Mouse (Mus musculus): ENCODE data around the gene Ddx3x. TPM values are rescaled to one million over a fixed set of nuclear protein-coding genes. Genes with fewer than 3 reads are reported as not detected.
A peak's percentile ranks its signal among the peaks of the same experiment; 100 is the strongest.
"Not testable (repeated sequence)": the region's sequence is repeated elsewhere in the genome, so short reads cannot be mapped to it uniquely, and the experiment has no call there.

The Ddx3x gene
- 107 and 121 TPM in 2 replicates for polyA plus RNA-seq (2015; fragmentation: Nextera tagmentation; extraction: Ambion mirVana)

GRCm38 (mm10) chrX:13280409-13281328, at the start of gene Ddx3x:
Gene Ddx3x (plus strand): TSS chrX:13280970.
- Histone ChIP-seq H3K4me2 (peak within 1 kb of the TSS; percentile 63), H3K27me3 (no peaks in the 10 kb centered on the region), H3K27ac (peak within 1 kb of the TSS; percentile 98), H3K4me3 (peak within 1 kb of the TSS; percentile 75), H3K36me3 (no peaks in the 10 kb centered on the region; the same call in 1 of the 2 replicates), H3K9ac (peak within 1 kb of the TSS; percentile 93), H3K9me3 (no peaks in the 10 kb centered on the region), H3K4me1 (0 out of 2 replicates have a peak, but pooled peaks cover 2% of the 10 kb centered on the region)
- WGBS = under 1% methylated on average over 57 of the region's 57 CpGs
- ATAC-seq (ENCODE audit: insufficient number of reproducible peaks, low FRiP score, low TSS enrichment, low read depth) = peak; percentile 95

GRCm38 (mm10) chrX:13231243-13231642, 49.5 kb upstream of the Ddx3x start:
- peaks cover 3% of the 10 kb centered on the region; the same call in 1 of the 2 replicates for H3K4me1 ChIP-seq
- ATAC-seq (ENCODE audit: insufficient number of reproducible peaks, low FRiP score, low TSS enrichment, low read depth) = no peak
- no peak overlapping the region for H3K9ac ChIP-seq
- peaks cover 6% of the 10 kb centered on the region; the same call in 1 of the 2 replicates for H3K27me3 ChIP-seq
- H3K4me2 ChIP-seq = peak overlapping the region; percentile 34
- peak overlapping the region; percentile 85 for H3K27ac ChIP-seq
- H3K36me3 ChIP-seq = no peaks in the 10 kb centered on the region
- WGBS = 46% methylated on average over 9 of the region's 9 CpGs
- no peaks in the 10 kb centered on the region for H3K9me3 ChIP-seq
- peak overlapping the region; percentile 39; the same call in 1 of the 2 replicates for H3K4me3 ChIP-seq

- not testable (repeated sequence) for H3K4me2 ChIP-seq; H3K27ac ChIP-seq; H3K27me3 ChIP-seq; H3K9ac ChIP-seq; H3K36me3 ChIP-seq; ATAC-seq (ENCODE audit: insufficient number of reproducible peaks, low FRiP score, low TSS enrichment, low read depth); H3K4me1 ChIP-seq; H3K4me3 ChIP-seq; H3K9me3 ChIP-seq
- WGBS = 91% methylated on average over 1 of the region's 1 CpGs
Observed at GRCm38 (mm10) chrX:13232834-13233233, 47.9 kb upstream of the Ddx3x start.

GRCm38 (mm10) chrX:13233631-13234030, 47.1 kb upstream of the Ddx3x start:
- H3K27me3 ChIP-seq = peaks cover 12% of the 10 kb centered on the region; the same call in 1 of the 2 replicates
- WGBS = 54% methylated on average over 2 of the region's 2 CpGs

GRCm38 (mm10) chrX:13234709-13235108, 46.1 kb upstream of the Ddx3x start:
- WGBS = 20% methylated on average over 4 of the region's 4 CpGs
- Histone ChIP-seq H3K9me3 (no peaks in the 10 kb centered on the region), H3K27ac (no peak overlapping the region), H3K9ac (no peak overlapping the region), H3K4me3 (no peak overlapping the region), H3K4me1 (peaks cover 3% of the 10 kb centered on the region; the same call in 1 of the 2 replicates), H3K36me3 (no peaks in the 10 kb centered on the region), H3K27me3 (peaks cover 12% of the 10 kb centered on the region; the same call in 1 of the 2 replicates), H3K4me2 (no peak overlapping the region)
- ATAC-seq (ENCODE audit: insufficient number of reproducible peaks, low FRiP score, low TSS enrichment, low read depth) = no peak

More at GRCm38 (mm10) chrX:13233631-13234030, 47.1 kb upstream of the Ddx3x start:
- Histone ChIP-seq H3K4me1 (peaks cover 3% of the 10 kb centered on the region; the same call in 1 of the 2 replicates), H3K4me3 (no peak overlapping the region), H3K36me3 (no peaks in the 10 kb centered on the region), H3K27ac (no peak overlapping the region), H3K9ac (no peak overlapping the region), H3K4me2 (no peak overlapping the region), H3K9me3 (no peaks in the 10 kb centered on the region)
- ATAC-seq (ENCODE audit: insufficient number of reproducible peaks, low FRiP score, low TSS enrichment, low read depth) = no peak

GRCm38 (mm10) chrX:13236100-13236568, 44.6 kb upstream of the Ddx3x start:
- Histone ChIP-seq H3K9ac (no peak overlapping the region), H3K4me3 (no peak overlapping the region), H3K4me1 (peaks cover 2% of the 10 kb centered on the region; the same call in 1 of the 2 replicates), H3K27me3 (peaks cover 12% of the 10 kb centered on the region; the same call in 1 of the 2 replicates), H3K36me3 (no peaks in the 10 kb centered on the region), H3K4me2 (no peak overlapping the region), H3K27ac (peak overlapping the region; percentile 22; the same call in 1 of the 2 replicates), H3K9me3 (no peaks in the 10 kb centered on the region)
- WGBS = 18% methylated on average over 2 of the region's 2 CpGs
- no peak for ATAC-seq (ENCODE audit: insufficient number of reproducible peaks, low FRiP score, low TSS enrichment, low read depth)

- Histone ChIP-seq H3K27me3 (0 out of 2 replicates have a peak, but pooled peaks cover 12% of the 10 kb centered on the region), H3K36me3 (no peaks in the 10 kb centered on the region), H3K4me3 (no peak overlapping the region), H3K4me2 (no peak overlapping the region), H3K4me1 (no peaks in the 10 kb centered on the region; the same call in 1 of the 2 replicates), H3K27ac (no peak overlapping the region), H3K9me3 (no peaks in the 10 kb centered on the region), H3K9ac (no peak overlapping the region)
- no peak for ATAC-seq (ENCODE audit: insufficient number of reproducible peaks, low FRiP score, low TSS enrichment, low read depth)
- WGBS = 78% methylated on average over 6 of the region's 6 CpGs
Observed at GRCm38 (mm10) chrX:13239455-13239854, 41.3 kb upstream of the Ddx3x start.

GRCm38 (mm10) chrX:13240646-13241425, 39.9 kb upstream of the Ddx3x start:
- peaks cover 7% of the 10 kb centered on the region; the same call in 1 of the 2 replicates for H3K4me1 ChIP-seq
- H3K27ac ChIP-seq = peak overlapping the region; percentile 96
- H3K9me3 ChIP-seq = no peaks in the 10 kb centered on the region
- 32% methylated on average over 11 of the region's 11 CpGs for WGBS
- H3K27me3 ChIP-seq = 0 out of 2 replicates have a peak, but pooled peaks cover 9% of the 10 kb centered on the region
- ATAC-seq (ENCODE audit: insufficient number of reproducible peaks, low FRiP score, low TSS enrichment, low read depth) = no peak
- no peak overlapping the region for H3K4me3 ChIP-seq
- H3K9ac ChIP-seq = no peak overlapping the region
- no peaks in the 10 kb centered on the region for H3K36me3 ChIP-seq
- H3K4me2 ChIP-seq = peak overlapping the region; percentile 49

GRCm38 (mm10) chrX:13241426-13242319, 39.1 kb upstream of the Ddx3x start:
- Histone ChIP-seq H3K4me2 (peak overlapping the region; percentile 49), H3K9ac (peak overlapping the region; percentile 33; the same call in 1 of the 2 replicates), H3K4me3 (peak overlapping the region; percentile 33), H3K4me1 (peaks cover 7% of the 10 kb centered on the region; the same call in 1 of the 2 replicates), H3K27me3 (0 out of 2 replicates have a peak, but pooled peaks cover 7% of the 10 kb centered on the region), H3K27ac (peak overlapping the region; percentile 96), H3K36me3 (no peaks in the 10 kb centered on the region), H3K9me3 (no peaks in the 10 kb centered on the region)
- WGBS = 12% methylated on average over 21 of the region's 21 CpGs
- ATAC-seq (ENCODE audit: insufficient number of reproducible peaks, low FRiP score, low TSS enrichment, low read depth) = no peak

GRCm38 (mm10) chrX:13242320-13243096, 38.3 kb upstream of the Ddx3x start:
- H3K4me2 ChIP-seq = peak overlapping the region; percentile 49
- H3K9ac ChIP-seq = peak overlapping the region; percentile 33; the same call in 1 of the 2 replicates
- no peaks in the 10 kb centered on the region for H3K9me3 ChIP-seq
- WGBS = 13% methylated on average over 24 of the region's 24 CpGs
- H3K27ac ChIP-seq = peak overlapping the region; percentile 96
- peak; percentile 94 for ATAC-seq (ENCODE audit: insufficient number of reproducible peaks, low FRiP score, low TSS enrichment, low read depth)
- H3K4me3 ChIP-seq = peak overlapping the region; percentile 33
- no peaks in the 10 kb centered on the region for H3K36me3 ChIP-seq
- peaks cover 7% of the 10 kb centered on the region; the same call in 1 of the 2 replicates for H3K4me1 ChIP-seq
- H3K27me3 ChIP-seq = 0 out of 2 replicates have a peak, but pooled peaks cover 7% of the 10 kb centered on the region

Data from limb, embryonic 15.5 days (tissue).